ENCODE assay signal across 8 mouse cellular contexts in genomic region chr1:134555240-134555870, GRCm38 (mm10). TPM values are rescaled to one million over a fixed set of nuclear protein-coding genes. Genes with fewer than 3 reads are reported as not detected.
DNase-seq lines count a peak whose midpoint lies in the region; ATAC-seq and TF ChIP-seq lines count a peak whose summit lies in the region.
"Had no signal": no experiment of that assay in that cellular context is flagged by ENCODE, and none has a peak within 500 bp of the region (broad histone marks: within the 10 kb centered on the region; RNA-seq: fewer than 3 reads in every experiment).

No protein-coding gene starts in this region.

- TF ChIP-seq POLR2A in CH12.LX (IDR thresholded peaks at IDR 0.05; ENCODE audit: low read depth, low read length), result no peak

- dilution Hi-C loops in CH12.LX (cut with MboI; ENCODE audit: extremely low pct_ligation_motif_present, extremely low pct_unique_long_range_greater_than_20kb, low sequenced_read_pairs), result no loop called here

- H3K27me3 ChIP-seq in CH12.LX (replicated peaks), result peaks cover 42% of the 10 kb centered on the region
- peaks cover 4% of the 10 kb centered on the region for H3K27me3 ChIP-seq in G1E (ENCODE audit: insufficient read depth, low read length)
- H3K27me3 ChIP-seq in hindbrain, embryonic 13.5 days, result no peaks in the 10 kb centered on the region
- no peaks in the 10 kb centered on the region for H3K27me3 ChIP-seq in lung, embryonic 15.5 days
- no peaks in the 10 kb centered on the region for H3K27me3 ChIP-seq in stomach, embryonic 14.5 days (ENCODE audit: control insufficient read depth, insufficient read depth, low read length)

- H3K4me2 ChIP-seq in CH12.LX (ENCODE audit: insufficient read depth, low read depth, poor library complexity, severe bottlenecking), result no peak overlapping the region
- peak overlapping the region; percentile 77 for H3K4me2 ChIP-seq in hindbrain, embryonic 13.5 days
- H3K4me2 ChIP-seq in lung, embryonic 15.5 days, result peak overlapping the region; percentile 94
- H3K4me2 ChIP-seq in stomach, embryonic 14.5 days (replicated peaks; ENCODE audit: low read depth, low read length), result peak overlapping the region; percentile 81

- no peak overlapping the region for H3K27ac ChIP-seq in CH12.LX (ENCODE audit: insufficient read depth, low read depth)
- H3K27ac ChIP-seq in hindbrain, embryonic 13.5 days, result peak overlapping the region; percentile 96; the same call in 1 of the 2 replicates
- peak overlapping the region; percentile 95 for H3K27ac ChIP-seq in lung, embryonic 15.5 days
- peak overlapping the region; percentile 93 for H3K27ac ChIP-seq in stomach, embryonic 14.5 days (ENCODE audit: low read length)

- H3K9ac ChIP-seq in CH12.LX (ENCODE audit: insufficient read depth, low read depth), result no peak overlapping the region
- H3K9ac ChIP-seq in hindbrain, embryonic 13.5 days, result peak overlapping the region; percentile 85; the same call in 1 of the 2 replicates
- H3K9ac ChIP-seq in lung, embryonic 15.5 days, result no peak overlapping the region
- peak overlapping the region; percentile 73 for H3K9ac ChIP-seq in stomach, embryonic 14.5 days (replicated peaks; ENCODE audit: low read depth, low read length)

- peaks cover 1% of the 10 kb centered on the region; the same call in 1 of the 2 replicates for H3K79me2 ChIP-seq in CH12.LX (replicated peaks; ENCODE audit: control insufficient read depth, extremely low read depth, insufficient read depth, poor library complexity, severe bottlenecking)

- no peaks in the 10 kb centered on the region for H3K9me3 ChIP-seq in CH12.LX (replicated peaks; ENCODE audit: low read length)
- H3K9me3 ChIP-seq in G1E (replicated peaks), result no peaks in the 10 kb centered on the region
- H3K9me3 ChIP-seq in hindbrain, embryonic 13.5 days, result no peaks in the 10 kb centered on the region
- no peaks in the 10 kb centered on the region for H3K9me3 ChIP-seq in lung, embryonic 15.5 days
- no peaks in the 10 kb centered on the region for H3K9me3 ChIP-seq in stomach, embryonic 14.5 days (ENCODE audit: control insufficient read depth, low read depth, low read length)

- TF ChIP-seq CTCF in CH12.LX (conservative IDR thresholded peaks at IDR 0.05 in 1 of 2, IDR thresholded peaks at IDR 0.05 in 1 of 2; ENCODE audit: low read depth in 2 of 2, low read length in 2 of 2), result no peak
- no peak for TF ChIP-seq CTCF in G1E (IDR thresholded peaks at IDR 0.05; ENCODE audit: low read depth, low read length)

- H3K4me3 ChIP-seq in CH12.LX (replicated peaks in 1 of 3; ENCODE audit: low read depth in 2 of 3, low read length in 2 of 3, poor library complexity in 1 of 3) (no peak overlapping the region), G1E (ENCODE audit: low read depth, low read length) (peak overlapping the region; percentile 76; the same call in 1 of the 2 replicates)
- H3K4me3 ChIP-seq in hindbrain, embryonic 13.5 days, result peak overlapping the region; percentile 63
- peak overlapping the region; percentile 70; the same call in 1 of the 2 replicates for H3K4me3 ChIP-seq in lung, embryonic 15.5 days
- peak overlapping the region; percentile 60 for H3K4me3 ChIP-seq in stomach, embryonic 14.5 days (ENCODE audit: low read depth, low read length)

- no peak for TF ChIP-seq RAD21 in CH12.LX (IDR thresholded peaks at IDR 0.05; ENCODE audit: low read depth, low read length)

- 29% methylated on average over 13 of the region's 13 CpGs for WGBS in hindbrain, embryonic 13.5 days
- WGBS in lung, embryonic 15.5 days, result 18% methylated on average over 13 of the region's 13 CpGs
- WGBS in stomach, embryonic 14.5 days, result 12% methylated on average over 13 of the region's 13 CpGs

- peaks cover 2 to 13% of the 10 kb centered on the region in 2 experiments; a peak in 2 of 4 replicates for H3K4me1 ChIP-seq in CH12.LX (ENCODE audit: control insufficient read depth in 1 of 2, insufficient read depth in 2 of 2)
- peaks cover 46% of the 10 kb centered on the region for H3K4me1 ChIP-seq in G1E (ENCODE audit: insufficient read depth, low read depth, low read length)
- peaks cover 21% of the 10 kb centered on the region for H3K4me1 ChIP-seq in hindbrain, embryonic 13.5 days (replicated peaks)
- peaks cover 29% of the 10 kb centered on the region; the same call in 1 of the 2 replicates for H3K4me1 ChIP-seq in lung, embryonic 15.5 days
- peaks cover 18% of the 10 kb centered on the region for H3K4me1 ChIP-seq in stomach, embryonic 14.5 days (ENCODE audit: control insufficient read depth, insufficient read depth, low read length)

- TF ChIP-seq EP300 in CH12.LX (IDR thresholded peaks at IDR 0.05; ENCODE audit: low read length), result no peak

- ATAC-seq in G1E (ENCODE audit: extremely low read depth, insufficient number of reproducible peaks, low FRiP score, poor library complexity, severe bottlenecking), result no peak
- ATAC-seq in hindbrain, embryonic 13.5 days (ENCODE audit: low FRiP score), result no peak
- 0 out of 2 replicates have a peak, but pooled peaks have one; percentile 24 for ATAC-seq in lung, embryonic 15.5 days (ENCODE audit: borderline replicate concordance, extremely low read depth, low FRiP score, low TSS enrichment)
- peak; percentile 57 for ATAC-seq in stomach, embryonic 14.5 days (ENCODE audit: insufficient number of reproducible peaks, insufficient read depth, low FRiP score, low read depth)

- in situ Hi-C loops in CH12.LX (cut with MboI; ENCODE audit: low pct_ligation_motif_present, low pct_unique_long_range_greater_than_20kb, low sequenced_read_pairs), result no loop called here

- no peaks in the 10 kb centered on the region for H3K36me3 ChIP-seq in CH12.LX (replicated peaks in 1 of 2; ENCODE audit: control insufficient read depth in 1 of 2, insufficient read depth in 1 of 2, low read length in 1 of 2)
- no peaks in the 10 kb centered on the region for H3K36me3 ChIP-seq in G1E (replicated peaks)
- no peaks in the 10 kb centered on the region for H3K36me3 ChIP-seq in hindbrain, embryonic 13.5 days
- no peaks in the 10 kb centered on the region for H3K36me3 ChIP-seq in lung, embryonic 15.5 days
- H3K36me3 ChIP-seq in stomach, embryonic 14.5 days (ENCODE audit: control insufficient read depth, insufficient read depth, low read length), result no peaks in the 10 kb centered on the region

- DNase-seq in CH12.LX (ENCODE audit: extremely low read depth) (no peak), G1E (ENCODE audit: low spot score) (peak; percentile 45)
- no peak for DNase-seq in frontal cortex, postnatal 14 days (ENCODE audit: low spot score in 2 of 2)
- no peak for DNase-seq in spleen, postnatal 14 days (ENCODE audit: low spot score in 2 of 2)

TF ChIP-seq in CH12.LX, 34 proteins besides CTCF, POLR2A, EP300 and RAD21:
- TF ChIP-seq PAX5 (IDR thresholded peaks at IDR 0.05; ENCODE audit: low read length) (no peak), IRF4 (IDR thresholded peaks at IDR 0.05; ENCODE audit: low read depth, low read length) (no peak), MAFK (IDR thresholded peaks at IDR 0.05; ENCODE audit: insufficient replicate concordance, low read length) (peak; percentile 67; the same call in 1 of the 2 replicates)

RNA-seq across cellular contexts. Expression of gene Kdm5b, which starts 4.6 kb away (rescaled TPM):
- 8.9 and 14.3 TPM in 2 replicates for total RNA-seq in CH12.LX (2012; rRNA removed)
- 1.8 and 1.9 TPM in 2 replicates for total RNA-seq in CH12.LX (2014; rRNA removed)
- polyA plus RNA-seq in CH12.LX (2012; ENCODE audit: insufficient read length, low read depth), result 4.1 and 5.8 TPM in 2 replicates
- 148 and 174 TPM in 2 replicates for total RNA-seq in G1E (2014; fragmentation: Nextera tagmentation)
- total RNA-seq in G1E (2017), result 66.1 and 70.7 TPM in 2 replicates
- polyA plus RNA-seq in G1E (2012), result 21.2 and 22.4 TPM in 2 replicates
- polyA plus RNA-seq in hindbrain, embryonic 13.5 days (2015; fragmentation: Nextera tagmentation; extraction: Ambion mirVana), result 99.4 and 103 TPM in 2 replicates
- 50.0 and 50.5 TPM in 2 replicates for polyA plus RNA-seq in lung, embryonic 15.5 days (2015; fragmentation: Nextera tagmentation; extraction: Ambion mirVana)
- 80.6 and 81.3 TPM in 2 replicates for polyA plus RNA-seq in stomach, embryonic 14.5 days (2014; fragmentation: Nextera tagmentation; extraction: Ambion mirVana)

RNA-seq across cellular contexts. Expression of gene Mgat4e, which starts 5.9 kb away (rescaled TPM):
- total RNA-seq in CH12.LX (2012; rRNA removed) (0.08 TPM in 1 of 2 replicates, not detected in the other), CH12.LX (2014; rRNA removed) (not detected in 2 replicates), G1E (2014; fragmentation: Nextera tagmentation) (not detected in 2 replicates), G1E (2017) (0.38 and 0.64 TPM in 2 replicates)
- polyA plus RNA-seq in CH12.LX (2012; ENCODE audit: insufficient read length, low read depth) (not detected in 2 replicates), G1E (2012) (not detected in 2 replicates)
- not detected in 2 replicates for polyA plus RNA-seq in hindbrain, embryonic 13.5 days (2015; fragmentation: Nextera tagmentation; extraction: Ambion mirVana)
- not detected in 2 replicates for polyA plus RNA-seq in lung, embryonic 15.5 days (2015; fragmentation: Nextera tagmentation; extraction: Ambion mirVana)
- polyA plus RNA-seq in stomach, embryonic 14.5 days (2014; fragmentation: Nextera tagmentation; extraction: Ambion mirVana), result not detected in 2 replicates
- total RNA-seq: neutrophil, adult 5-6 weeks had no signal

Comparison
In these comparisons a context has a peak if more than half of its experiments do, and no peak if none do; other contexts are left out.
1. H3K4me3 ChIP-seq: peak in G1E (single experiment), hindbrain, embryonic 13.5 days (single experiment), lung, embryonic 15.5 days (single experiment) and stomach, embryonic 14.5 days (single experiment); none in CH12.LX (0 of 3).
2. H3K9ac ChIP-seq: peak in hindbrain, embryonic 13.5 days (single experiment) and stomach, embryonic 14.5 days (single experiment); none in CH12.LX (single experiment) and lung, embryonic 15.5 days (single experiment).
3. ATAC-seq: peak in lung, embryonic 15.5 days (single experiment) and stomach, embryonic 14.5 days (single experiment); none in G1E (single experiment) and hindbrain, embryonic 13.5 days (single experiment).